Mouse (Mus musculus) hindbrain, postnatal 0 days (tissue): ENCODE results near the gene Ttll9. TPM values are rescaled to one million over a fixed set of nuclear protein-coding genes. Genes with fewer than 3 reads are reported as not detected.

Experiments
- ATAC-seq: fragments of 200-750 bp; cut with Nextera tagmentation; 2 replicates; pipeline ENCODE4 v1.8.0; 2017; ENCODE audit warnings: mild to moderate bottlenecking, moderate TSS enrichment, moderate library complexity
- DNase-seq: peaks from one replicate; pipeline ENCODE4 v3.0.0-alpha.2; 2015; ENCODE audit warnings: low spot score
- H3K27ac ChIP-seq: fragments of 300-500 bp; sonication (generic); 2 replicates; pipeline ENCODE4 v1.5.1; 2014; ENCODE audit warnings: mild to moderate bottlenecking
- H3K27me3 ChIP-seq: fragments of 300-500 bp; sonication (generic); 2 replicates; pipeline ENCODE4 v1.6.1; 2014; ENCODE audit warnings: low read length, mixed read lengths; ENCODE audit not compliant: insufficient read depth
- H3K36me3 ChIP-seq: fragments of 300-500 bp; sonication (generic); 2 replicates; pipeline ENCODE4 v1.6.1; 2014; ENCODE audit warnings: low read length, mixed read lengths; ENCODE audit not compliant: insufficient read depth
- H3K4me1 ChIP-seq: fragments of 300-500 bp; sonication (generic); 2 replicates; pipeline ENCODE4 v1.6.1; 2014; ENCODE audit warnings: antibody characterized with exemption, low read length, mixed read lengths; ENCODE audit not compliant: insufficient read depth
- H3K4me2 ChIP-seq: fragments of 300-500 bp; sonication (generic); 2 replicates; pipeline ENCODE4 v1.6.1; 2014; ENCODE audit warnings: low read depth, mild to moderate bottlenecking, low read length, moderate library complexity, mixed read lengths
- H3K4me3 ChIP-seq: fragments of 300-500 bp; sonication (generic); 2 replicates; pipeline ENCODE4 v1.5.1; 2014; ENCODE audit warnings: low read length
- H3K9ac ChIP-seq: fragments of 300-500 bp; sonication (generic); replicated peaks from 2 replicates; pipeline ENCODE4 v1.6.1; 2014; ENCODE audit warnings: mild to moderate bottlenecking, low read length, moderate library complexity, mixed read lengths
- H3K9me3 ChIP-seq: fragments of 300-500 bp; sonication (generic); 2 replicates; pipeline ENCODE4 v1.6.1; 2016; ENCODE audit warnings: low read length, mixed read lengths
- CTCF ChIP-seq: IDR thresholded peaks from 2 replicates; pipeline ENCODE4 v1.5.1; 2016; ENCODE audit warnings: antibody characterized with exemption, control low read depth, low read depth
- WGBS: fragments of 180-500 bp; shearing (Covaris S2); extraction: QIAGEN DNeasy Blood & Tissue Kit; methylation state at CpG from one replicate; pipeline ENCODE4 v1.1.7; 2014; 5-methylcytosine and 5-hydroxymethylcytosine counted together
- polyA plus RNA-seq: library from polyadenylated mRNA; unstranded; fragments of >200 nt; fragmentation: Nextera tagmentation; extraction: Ambion mirVana; gene quantifications from 2 replicates; pipeline ENCODE4 v1.2.1, GENCODE M21; 2015
- total RNA-seq: library from RNA; depleted of rRNA; stranded (reverse); fragments of >200 nt; gene quantifications from 2 replicates; pipeline ENCODE4 v1.2.3, GENCODE M21; 2014

Gene Ttll9
- total and polyA plus RNA-seq, 2 experiments from 2014 or later = 5.9 to 7.3 TPM

DNA sequence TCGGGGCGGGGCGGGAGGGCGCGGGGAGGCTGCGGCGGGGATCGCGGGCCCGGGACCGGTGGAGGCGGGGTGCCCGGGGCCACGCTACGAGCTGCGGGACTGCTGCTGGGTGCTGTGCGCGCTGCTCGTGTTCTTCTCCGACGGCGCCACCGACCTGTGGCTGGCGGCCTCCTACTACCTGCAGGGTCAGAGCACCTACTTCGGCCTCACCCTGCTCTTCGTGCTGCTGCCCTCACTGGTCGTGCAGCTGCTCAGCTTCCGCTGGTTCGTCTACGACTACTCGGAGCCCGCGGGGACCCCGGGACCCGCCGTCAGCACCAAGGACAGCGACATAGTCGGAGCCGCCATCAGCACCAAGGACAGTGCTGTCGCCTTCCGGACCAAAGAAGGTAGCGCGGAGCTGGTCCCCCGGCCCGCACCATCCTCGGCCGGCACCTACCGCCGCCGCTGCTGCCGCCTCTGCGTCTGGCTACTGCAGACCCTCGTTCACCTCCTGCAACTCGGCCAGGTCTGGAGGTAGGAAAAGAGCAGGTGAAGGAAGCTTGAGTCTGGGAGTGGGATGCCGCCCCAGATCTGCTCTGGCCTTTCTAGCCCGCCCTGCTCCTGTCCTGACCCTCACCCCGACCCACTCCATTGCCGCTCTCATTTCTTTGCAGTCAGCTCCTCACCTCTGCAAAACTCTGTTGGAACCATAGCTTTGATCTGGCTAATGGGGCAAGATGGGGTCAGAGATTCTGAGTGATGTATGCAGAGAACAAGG, 70.0 kb downstream of the Ttll9 start:
- peak; percentile 22; the same call in 1 of the 2 replicates for TF ChIP-seq CTCF
- DNase-seq (peak; percentile 71), ATAC-seq (peak; percentile 60)
- no peaks in the 10 kb centered on the region for H3K36me3 ChIP-seq
- 2% methylated on average over 48 of the region's 58 CpGs for WGBS
- peak overlapping the region; percentile 70 for H3K4me3 ChIP-seq
- H3K4me1 ChIP-seq = peaks cover 14% of the 10 kb centered on the region; the same call in 1 of the 2 replicates
- H3K27ac ChIP-seq = peak overlapping the region; percentile 96
- no peaks in the 10 kb centered on the region for H3K9me3 ChIP-seq
- no peaks in the 10 kb centered on the region for H3K27me3 ChIP-seq
- H3K9ac ChIP-seq = peak overlapping the region; percentile 73
- H3K4me2 ChIP-seq = peak overlapping the region; percentile 74

DNA sequence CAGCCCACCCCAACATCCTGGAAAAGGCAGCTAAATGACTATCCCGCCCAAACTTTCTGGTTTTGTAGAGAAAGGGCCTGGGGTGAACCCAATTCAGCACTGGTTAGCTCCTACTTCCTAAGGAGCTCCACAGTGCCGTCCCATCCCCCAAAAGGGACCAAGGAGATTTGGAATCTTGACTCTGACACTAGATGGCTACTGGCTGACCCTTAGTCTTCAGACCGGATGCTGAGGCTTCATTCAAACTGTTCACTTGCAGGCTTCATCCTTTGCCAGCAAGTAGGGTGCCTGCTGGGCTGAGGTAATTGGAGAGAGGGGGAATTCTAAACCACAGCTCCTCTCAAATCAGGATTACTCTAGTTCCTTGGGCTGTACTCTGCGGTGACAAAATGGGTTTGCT, 70.7 kb downstream of the Ttll9 start:
- 14% methylated on average over 4 of the region's 4 CpGs for WGBS

DNA sequence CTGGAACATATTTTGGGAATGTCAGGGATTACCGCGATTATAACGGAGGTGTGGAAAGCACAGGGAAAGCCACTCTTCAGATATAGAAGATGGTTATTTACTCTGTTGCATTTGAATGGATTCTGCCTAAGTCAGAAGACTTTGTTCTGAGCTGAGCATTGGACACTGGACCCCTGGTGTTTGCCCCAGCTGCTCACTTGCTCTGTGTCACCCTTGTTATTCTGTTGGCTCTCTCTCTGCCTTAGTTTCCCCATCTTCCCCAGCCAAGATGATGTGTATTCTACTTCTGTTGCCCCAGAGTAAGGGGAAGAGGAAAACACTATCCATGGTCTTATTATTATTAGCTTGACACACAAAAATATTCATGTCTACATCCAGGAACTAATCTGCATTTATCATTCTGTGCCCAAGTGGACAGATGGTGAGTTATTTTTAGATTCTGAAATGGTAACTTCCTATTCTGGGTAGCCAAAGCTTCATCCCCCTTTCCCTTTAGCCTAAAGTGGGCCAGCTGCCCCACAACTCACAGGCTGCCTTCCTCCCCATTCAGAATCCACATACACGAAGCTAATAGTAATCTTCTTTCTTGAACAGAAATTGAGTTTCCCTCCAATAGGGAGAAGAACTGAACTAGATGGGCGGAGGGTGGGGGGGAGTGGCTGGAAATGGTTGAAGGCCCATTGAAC, 71.4 kb downstream of the Ttll9 start:
- Histone ChIP-seq H3K27ac (peak overlapping the region; percentile 96; the same call in 1 of the 2 replicates), H3K4me1 (peaks cover 19% of the 10 kb centered on the region; the same call in 1 of the 2 replicates), H3K9ac (peak overlapping the region; percentile 73; the same call in 1 of the 2 replicates), H3K27me3 (no peaks in the 10 kb centered on the region), H3K4me3 (peak overlapping the region; percentile 70), H3K9me3 (no peaks in the 10 kb centered on the region), H3K36me3 (no peaks in the 10 kb centered on the region), H3K4me2 (peak overlapping the region; percentile 74)
- ATAC-seq (no peak), DNase-seq (peak; percentile 41)
- WGBS = 57% methylated on average over 5 of the region's 5 CpGs
- TF ChIP-seq CTCF = no peak

More for the DNA sequence above, 70.7 kb downstream of the Ttll9 start:
- H3K4me2 ChIP-seq = peak overlapping the region; percentile 74
- H3K9me3 ChIP-seq = no peaks in the 10 kb centered on the region
- H3K4me1 ChIP-seq = peaks cover 14% of the 10 kb centered on the region; the same call in 1 of the 2 replicates
- H3K27me3 ChIP-seq = no peaks in the 10 kb centered on the region
- H3K9ac ChIP-seq = peak overlapping the region; percentile 73
- peak overlapping the region; percentile 96 for H3K27ac ChIP-seq
- H3K4me3 ChIP-seq = peak overlapping the region; percentile 70
- ATAC-seq (no peak), DNase-seq (peak; percentile 18)
- H3K36me3 ChIP-seq = no peaks in the 10 kb centered on the region
- TF ChIP-seq CTCF = no peak

DNA sequence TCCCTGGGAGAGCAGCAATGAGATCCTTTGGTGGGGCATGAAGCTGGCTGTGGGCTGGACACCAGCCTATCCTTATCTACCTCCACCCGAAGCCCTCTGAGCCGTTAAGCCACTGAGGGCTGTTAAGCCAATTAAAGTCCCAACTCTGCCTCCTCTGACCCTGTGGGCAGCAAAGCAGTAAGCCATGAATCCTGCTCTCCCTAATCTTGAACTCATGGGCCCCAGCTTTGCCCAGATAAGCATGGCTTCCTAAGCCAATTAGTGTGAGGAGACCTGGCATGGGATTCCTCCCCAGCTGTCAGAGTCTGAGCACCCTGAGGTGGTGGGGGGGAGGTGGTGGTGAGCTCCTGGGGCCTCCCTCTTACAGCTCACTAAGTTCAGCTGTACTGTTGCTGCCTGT, 74.4 kb downstream of the Ttll9 start:
- DNase-seq = no peak
- 21% methylated on average over 2 of the region's 2 CpGs for WGBS

DNA sequence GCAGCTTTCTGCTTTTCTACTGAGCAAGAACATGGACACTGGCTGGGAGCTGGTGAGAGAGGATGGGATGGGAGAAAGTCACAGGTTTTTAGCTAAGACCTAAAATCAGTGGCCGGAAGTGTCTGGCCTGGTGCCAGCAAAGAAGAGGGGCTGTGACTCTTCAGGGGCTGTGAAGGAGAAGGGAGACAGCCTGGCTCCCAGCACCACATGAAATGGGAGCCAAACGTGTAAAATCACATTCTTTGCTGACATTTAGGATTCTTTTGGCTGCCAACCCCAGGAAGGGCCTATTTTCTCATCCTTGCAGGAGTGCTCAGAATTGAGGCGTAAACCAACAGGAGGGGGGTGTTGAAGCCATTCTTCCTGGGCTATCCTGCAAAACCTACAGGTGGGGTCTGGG, 81.6 kb downstream of the Ttll9 start:
- Histone ChIP-seq H3K9me3 (no peaks in the 10 kb centered on the region), H3K4me2 (no peak overlapping the region), H3K36me3 (no peaks in the 10 kb centered on the region), H3K4me1 (peaks cover 15% of the 10 kb centered on the region), H3K4me3 (no peak overlapping the region), H3K9ac (no peak overlapping the region), H3K27me3 (no peaks in the 10 kb centered on the region), H3K27ac (no peak overlapping the region)
- 39% methylated on average over 3 of the region's 3 CpGs for WGBS
- ATAC-seq (no peak), DNase-seq (no peak)
- no peak for TF ChIP-seq CTCF

More for the DNA sequence above, 74.4 kb downstream of the Ttll9 start:
- no peaks in the 10 kb centered on the region for H3K9me3 ChIP-seq
- peak overlapping the region; percentile 74 for H3K4me2 ChIP-seq
- no peak for ATAC-seq
- H3K27ac ChIP-seq = no peak overlapping the region
- H3K36me3 ChIP-seq = no peaks in the 10 kb centered on the region
- no peak for TF ChIP-seq CTCF
- H3K4me3 ChIP-seq = no peak overlapping the region
- no peaks in the 10 kb centered on the region for H3K27me3 ChIP-seq
- H3K9ac ChIP-seq = no peak overlapping the region
- peaks cover 19% of the 10 kb centered on the region; the same call in 1 of the 2 replicates for H3K4me1 ChIP-seq

DNA sequence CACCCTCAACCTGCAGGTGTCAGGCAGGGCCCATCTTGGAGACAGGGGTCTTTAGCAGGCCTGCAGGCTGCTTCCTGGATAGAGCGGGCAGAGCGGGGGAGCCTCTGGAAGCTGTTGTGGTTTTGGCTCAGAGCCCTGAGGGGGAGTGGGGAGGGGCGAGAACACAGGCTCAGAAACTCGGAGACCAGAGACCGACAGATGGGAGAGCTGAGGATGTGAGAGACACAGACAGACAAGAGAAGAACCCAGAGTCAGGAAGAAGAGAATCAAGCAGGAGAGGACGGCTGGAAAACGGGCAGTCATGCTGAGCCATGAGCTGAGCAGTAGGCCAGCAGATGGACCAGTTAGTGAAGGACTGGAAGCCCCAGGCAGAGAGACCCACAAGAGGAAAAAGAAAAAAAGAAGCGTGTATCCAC, 83.6 kb downstream of the Ttll9 start:
- H3K9me3 ChIP-seq = no peaks in the 10 kb centered on the region
- peak overlapping the region; percentile 65 for H3K27ac ChIP-seq
- no peak overlapping the region for H3K4me3 ChIP-seq
- no peaks in the 10 kb centered on the region for H3K36me3 ChIP-seq
- peaks cover 24% of the 10 kb centered on the region for H3K4me1 ChIP-seq
- DNase-seq (peak; percentile 78), ATAC-seq (peak; percentile 28; the same call in 1 of the 2 replicates)
- H3K4me2 ChIP-seq = no peak overlapping the region
- H3K27me3 ChIP-seq = no peaks in the 10 kb centered on the region
- no peak for TF ChIP-seq CTCF
- H3K9ac ChIP-seq = no peak overlapping the region
- 23% methylated on average over 8 of the region's 8 CpGs for WGBS
